ENCODE assay signal across 16 mouse cellular contexts in genomic region chr19:32925628-32926505, GRCm38 (mm10).
DNase-seq lines count a peak whose midpoint lies in the region; ATAC-seq and TF ChIP-seq lines count a peak whose summit lies in the region.
"Had no signal": no experiment of that assay in that cellular context is flagged by ENCODE, and none has a peak within 500 bp of the region (broad histone marks: within the 10 kb centered on the region; RNA-seq: fewer than 3 reads in every experiment).

No protein-coding gene starts in this region.

- H3K9ac ChIP-seq in liver, postnatal 0 days (replicated peaks) = no peak overlapping the region
- no peak overlapping the region for H3K9ac ChIP-seq in liver, embryonic 11.5 days (ENCODE audit: low read depth, low read length)
- H3K9ac ChIP-seq: midbrain, embryonic 15.5 days had no signal

- H3K9me3 ChIP-seq in liver, postnatal 0 days (ENCODE audit: low read length) = no peaks in the 10 kb centered on the region
- no peaks in the 10 kb centered on the region for H3K9me3 ChIP-seq in liver, embryonic 11.5 days (ENCODE audit: control insufficient read depth, low read length)
- H3K9me3 ChIP-seq: hindbrain, embryonic 10.5 days; midbrain, embryonic 15.5 days had no signal

- no peak for TF ChIP-seq CTCF in liver, postnatal 0 days (IDR thresholded peaks at IDR 0.05; ENCODE audit: low read depth)
- TF ChIP-seq CTCF in layer of hippocampus, adult 2 months (conservative IDR thresholded peaks at IDR 0.05) = no peak

- H3K27me3 ChIP-seq in liver, postnatal 0 days (ENCODE audit: insufficient read depth, low read length) = no peaks in the 10 kb centered on the region
- H3K27me3 ChIP-seq in liver, embryonic 11.5 days (replicated peaks; ENCODE audit: control insufficient read depth, insufficient read depth, low read length) = no peaks in the 10 kb centered on the region
- H3K27me3 ChIP-seq: midbrain, embryonic 15.5 days had no signal

- H3K4me3 ChIP-seq in liver, postnatal 0 days (ENCODE audit: low read depth, low read length) = no peak overlapping the region
- no peak overlapping the region for H3K4me3 ChIP-seq in liver, embryonic 11.5 days (ENCODE audit: low read depth, low read length)
- H3K4me3 ChIP-seq in layer of hippocampus, adult 2 months = no peak overlapping the region
- H3K4me3 ChIP-seq: hindbrain, embryonic 10.5 days; midbrain, embryonic 15.5 days had no signal

- no peak overlapping the region for H3K4me2 ChIP-seq in liver, postnatal 0 days (ENCODE audit: low read depth, low read length)
- no peak overlapping the region for H3K4me2 ChIP-seq in liver, embryonic 11.5 days
- H3K4me2 ChIP-seq: midbrain, embryonic 15.5 days had no signal

- H3K4me1 ChIP-seq in liver, postnatal 0 days (ENCODE audit: insufficient read depth) = peaks cover 4% of the 10 kb centered on the region; the same call in 1 of the 2 replicates
- H3K4me1 ChIP-seq in liver, embryonic 11.5 days (replicated peaks; ENCODE audit: control insufficient read depth, insufficient read depth, low read length) = no peaks in the 10 kb centered on the region
- H3K4me1 ChIP-seq: hindbrain, embryonic 10.5 days; midbrain, embryonic 15.5 days had no signal

- WGBS in liver, postnatal 0 days (ENCODE audit: insufficient replicate concordance) = 65% methylated on average over 6 of the region's 6 CpGs
- 61% methylated on average over 6 of the region's 6 CpGs for WGBS in liver, embryonic 11.5 days

- DNase-seq in CD4-positive, CD25-positive, alpha-beta regulatory T cell, adult 2 months (ENCODE audit: low read depth, low spot score) = peak; percentile 27
- no peak for DNase-seq in liver, postnatal 0 days
- no peak for DNase-seq in liver, embryonic 11.5 days (ENCODE audit: low spot score)
- peak; percentile 92 for DNase-seq in NIH3T3 (ENCODE audit: low read depth)
- DNase-seq in induced T-regulatory cell, adult 2 months (ENCODE audit: low read depth) = peak; percentile 52
- DNase-seq in heart, postnatal 4 days = no peak
- DNase-seq in layer of hippocampus, adult 2 months (ENCODE audit: low spot score in 2 of 2) = no peak
- DNase-seq: adrenal gland, postnatal 36 days; cerebellum, postnatal 10 days; kidney, postnatal 25 days; right cerebral cortex, postnatal 14 days; thymus, postnatal 36 days had no signal

- H3K36me3 ChIP-seq in liver, postnatal 0 days (replicated peaks; ENCODE audit: insufficient read depth, low read length) = no peaks in the 10 kb centered on the region
- H3K36me3 ChIP-seq in liver, embryonic 11.5 days (ENCODE audit: control insufficient read depth, insufficient read depth, low read length) = no peaks in the 10 kb centered on the region
- H3K36me3 ChIP-seq: hindbrain, embryonic 10.5 days; midbrain, embryonic 15.5 days had no signal

- peak overlapping the region; percentile 29; the same call in 1 of the 2 replicates for H3K27ac ChIP-seq in liver, postnatal 0 days (ENCODE audit: low read depth)
- no peak overlapping the region for H3K27ac ChIP-seq in liver, embryonic 11.5 days (ENCODE audit: low read depth, low read length)
- H3K27ac ChIP-seq in layer of hippocampus, adult 2 months = no peak overlapping the region
- H3K27ac ChIP-seq: hindbrain, embryonic 10.5 days; midbrain, embryonic 15.5 days; stomach, postnatal 0 days had no signal

- no peak for ATAC-seq in CD4-positive, CD25-positive, alpha-beta regulatory T cell, adult 4 months
- ATAC-seq in liver, postnatal 0 days = no peak
- no peak for ATAC-seq in liver, embryonic 11.5 days (replicated peaks; ENCODE audit: low FRiP score)
- ATAC-seq: midbrain, embryonic 15.5 days had no signal

- no peak for TF ChIP-seq EP300 in liver, postnatal 0 days (IDR thresholded peaks at IDR 0.05; ENCODE audit: low read depth)

Comparison
In these comparisons a context has a peak if more than half of its experiments do, and no peak if none do; other contexts are left out.
1. DNase-seq: peak in CD4-positive, CD25-positive, alpha-beta regulatory T cell, adult 2 months (single experiment), NIH3T3 (single experiment) and induced T-regulatory cell, adult 2 months (single experiment); none in liver, postnatal 0 days (single experiment), liver, embryonic 11.5 days (single experiment), heart, postnatal 4 days (single experiment) and layer of hippocampus, adult 2 months (0 of 2).